Mouse (Mus musculus): ENCODE results near the gene Tff1.

Gene Tff1

DNA sequence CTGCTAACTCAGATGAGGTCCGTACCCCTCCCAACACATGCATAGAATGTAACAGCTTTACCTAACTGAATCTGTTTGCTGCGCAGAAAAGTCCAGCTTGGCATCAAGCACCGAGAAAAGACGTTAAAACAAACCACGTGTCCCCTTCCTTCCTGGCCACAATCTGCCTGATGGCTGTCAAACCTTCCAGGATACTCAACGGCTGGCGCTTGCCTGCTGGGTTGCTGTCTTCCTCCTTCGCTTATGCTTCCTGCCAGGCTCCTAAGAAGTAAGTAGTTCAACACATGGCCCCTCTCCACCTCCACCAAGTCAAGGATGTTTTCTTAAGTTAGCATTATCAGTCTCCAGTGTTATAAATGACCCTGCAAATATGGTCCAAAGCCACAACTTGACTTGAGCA lies 11.3 kb downstream of the Tff1 start:
- DNase-seq (ENCODE audit: low spot score in 2 of 2) = no peak

DNA sequence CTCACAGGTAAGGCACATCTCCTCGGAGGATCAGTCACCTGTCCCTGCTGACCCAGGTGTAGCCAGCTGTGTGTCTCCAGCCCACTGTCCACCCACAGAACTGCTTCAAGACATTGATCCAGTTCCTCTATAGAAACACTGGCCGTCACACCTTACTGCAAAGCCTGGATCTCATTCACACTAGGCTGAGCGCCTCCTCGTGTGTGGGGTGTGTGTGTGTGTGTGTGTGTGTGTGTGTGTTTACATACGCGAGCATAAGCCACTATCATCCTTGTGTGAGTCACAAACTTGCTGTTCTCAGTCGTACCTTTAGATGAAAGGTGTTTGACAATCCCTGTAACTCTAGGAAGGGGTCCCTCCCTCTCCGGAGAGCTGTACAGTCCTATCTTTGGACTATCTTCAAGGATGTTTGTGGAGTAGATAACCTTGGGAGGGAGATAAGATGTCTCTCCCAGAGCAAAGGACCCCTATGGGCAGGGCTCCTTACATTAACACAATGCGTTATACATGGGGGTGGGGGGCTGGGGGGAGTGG lies 12.0 kb downstream of the Tff1 start:
- no peak for DNase-seq (ENCODE audit: low spot score in 2 of 2)

DNA sequence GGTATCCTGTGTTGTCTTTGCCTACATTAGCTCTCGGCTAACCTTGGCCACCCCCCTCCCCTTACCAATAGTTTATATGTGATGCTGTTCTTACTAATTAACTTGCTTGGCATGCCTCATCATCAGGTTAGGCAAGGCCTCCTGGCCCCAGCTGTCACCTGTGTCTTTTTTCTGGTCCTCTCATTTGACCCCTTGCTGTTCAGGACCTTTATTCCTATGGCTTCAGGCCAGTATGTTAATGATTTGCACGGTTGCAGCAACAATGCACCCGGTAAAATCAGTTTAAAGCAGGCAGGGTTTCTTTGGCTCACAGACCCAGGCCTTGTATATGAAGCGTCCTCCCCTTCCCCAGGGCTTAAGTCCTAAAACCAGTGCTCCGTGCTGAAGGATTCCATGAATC lies 12.6 kb downstream of the Tff1 start:
- no peak for DNase-seq (ENCODE audit: low spot score in 2 of 2)

DNA sequence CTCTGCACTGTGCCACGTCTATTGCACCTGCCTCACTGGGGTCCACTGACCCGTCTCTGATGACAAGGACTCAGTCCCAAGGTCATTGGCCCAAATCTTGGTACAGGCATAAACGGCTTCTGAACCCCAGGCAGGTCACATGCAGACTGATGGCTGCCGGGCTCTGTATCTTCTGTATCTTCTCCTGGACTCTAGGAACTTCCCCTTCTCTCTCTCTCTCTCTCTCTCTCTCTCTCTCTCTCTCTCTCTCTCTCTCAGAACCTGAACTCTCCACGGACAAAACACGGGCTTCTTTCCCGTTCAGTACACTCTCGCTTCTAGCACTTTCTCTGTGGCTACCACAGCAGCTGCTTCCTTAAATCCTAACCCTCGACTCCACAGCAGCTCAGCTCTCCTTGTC lies 19.1 kb downstream of the Tff1 start:
- no peak for DNase-seq (ENCODE audit: low spot score in 2 of 2)

DNA sequence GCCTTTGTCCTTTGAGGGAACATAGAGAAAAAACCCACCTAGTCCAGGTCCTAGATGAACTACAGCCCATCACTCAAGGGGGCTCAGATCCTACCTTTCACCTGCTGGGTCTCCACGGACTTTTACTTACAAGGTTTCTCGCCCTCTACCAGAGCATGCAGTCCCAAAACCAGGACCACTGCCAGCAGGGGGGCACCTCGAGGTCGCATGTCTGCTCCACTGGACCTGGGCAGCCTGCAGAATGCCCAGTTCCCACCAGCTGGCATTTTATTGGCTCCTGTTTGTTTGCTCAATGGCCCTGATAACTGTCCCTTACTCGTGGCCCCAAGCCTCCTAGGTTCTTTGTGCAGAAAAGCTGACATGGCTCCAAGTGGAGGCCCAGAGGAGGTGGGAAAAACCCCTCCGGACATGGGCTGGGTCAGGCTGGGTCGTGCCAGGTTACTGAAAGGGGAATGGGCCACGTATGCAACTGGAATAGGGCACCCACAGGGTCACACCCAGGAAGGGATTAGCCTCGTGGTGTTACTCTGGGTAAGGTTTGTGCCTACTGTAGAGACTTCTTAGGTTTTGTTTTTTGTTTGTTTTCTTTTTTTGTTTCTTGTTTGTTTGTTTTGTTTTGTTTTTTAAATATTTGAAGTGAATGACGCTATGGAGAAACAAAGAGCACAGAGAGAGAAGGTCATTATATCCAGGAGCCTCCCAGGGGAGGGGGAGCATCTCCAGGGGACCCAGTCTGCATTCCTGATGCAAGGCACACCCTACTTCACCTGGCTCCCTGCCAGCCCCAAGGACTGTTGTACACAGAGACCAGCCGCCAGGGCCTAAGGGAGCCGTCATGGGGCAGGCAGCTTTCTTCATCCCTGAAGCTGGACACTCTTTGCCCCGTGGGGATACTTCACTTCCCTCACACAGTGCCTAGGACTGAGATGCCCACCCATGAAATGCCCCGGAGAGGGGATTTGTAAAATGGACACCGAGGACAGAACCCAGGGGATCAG lies 20.7 kb downstream of the Tff1 start, which contains the start of gene Tff2:
TSS of gene Tff2 (minus strand) at position 243 of the 998 bp plus-strand sequence.
- no peak for DNase-seq (ENCODE audit: low spot score in 2 of 2)

DNA sequence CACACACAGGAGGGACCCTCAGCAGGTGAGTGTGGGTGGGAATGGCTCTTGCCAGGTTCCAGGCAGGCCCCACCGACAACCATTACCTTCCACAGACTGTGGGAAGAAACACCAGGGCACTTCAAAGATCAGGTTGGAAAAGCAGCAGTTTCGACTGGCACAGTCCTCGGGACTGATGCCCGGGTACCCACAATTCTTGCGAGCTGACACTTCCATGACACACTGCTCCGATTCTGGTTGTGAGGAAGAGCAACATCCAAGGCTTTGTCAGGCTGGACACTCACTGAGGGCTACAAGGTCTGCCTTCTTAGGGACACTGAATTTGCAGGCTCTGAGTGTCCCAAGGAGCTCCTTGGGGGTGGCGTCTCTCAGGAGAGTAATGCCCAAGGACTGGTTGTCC lies 23.0 kb downstream of the Tff1 start:
- DNase-seq (ENCODE audit: low spot score in 2 of 2) = no peak

DNA sequence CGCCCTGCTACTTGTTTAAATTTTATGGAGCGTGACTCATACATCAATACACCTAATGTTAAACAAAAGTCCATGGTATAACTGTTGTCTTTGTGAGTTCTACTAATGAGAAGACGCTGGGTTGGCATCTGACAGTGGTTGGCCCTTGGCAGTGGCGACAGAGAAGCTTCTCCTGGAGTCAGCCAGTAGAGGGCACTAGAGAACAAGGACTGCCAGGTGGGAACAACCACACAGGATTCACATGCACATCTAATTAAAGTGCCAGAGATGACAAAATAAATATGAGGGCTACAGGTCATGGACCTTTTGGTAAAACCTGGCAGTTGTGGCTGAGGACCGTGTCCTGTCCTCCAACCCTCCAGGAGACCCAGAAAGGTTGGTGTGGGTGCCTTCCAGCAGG lies 26.7 kb downstream of the Tff1 start:
- peak; percentile 64 to 69 for DNase-seq (ENCODE audit: low spot score in 2 of 2)

DNA sequence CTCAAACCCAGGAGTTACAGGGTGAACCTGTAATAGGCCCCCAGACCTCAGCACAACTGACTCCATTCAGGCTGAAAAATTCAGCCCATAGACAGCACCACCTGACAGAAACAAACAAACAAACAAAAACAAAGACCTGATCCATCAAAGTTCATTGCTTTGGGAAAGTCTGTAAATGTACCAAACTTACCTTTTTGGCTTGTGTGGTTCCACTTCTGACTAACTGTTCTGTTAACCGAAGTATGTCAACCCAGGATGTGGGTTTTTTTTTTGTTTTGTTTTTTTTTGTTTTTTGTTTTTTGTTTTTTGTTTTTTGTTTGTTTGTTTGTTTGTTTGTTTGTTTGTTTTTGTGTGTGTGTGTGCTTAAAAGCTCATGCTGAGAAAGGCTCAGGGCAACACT lies 28.3 kb downstream of the Tff1 start:
- no peak for DNase-seq (ENCODE audit: low spot score in 2 of 2)

DNA sequence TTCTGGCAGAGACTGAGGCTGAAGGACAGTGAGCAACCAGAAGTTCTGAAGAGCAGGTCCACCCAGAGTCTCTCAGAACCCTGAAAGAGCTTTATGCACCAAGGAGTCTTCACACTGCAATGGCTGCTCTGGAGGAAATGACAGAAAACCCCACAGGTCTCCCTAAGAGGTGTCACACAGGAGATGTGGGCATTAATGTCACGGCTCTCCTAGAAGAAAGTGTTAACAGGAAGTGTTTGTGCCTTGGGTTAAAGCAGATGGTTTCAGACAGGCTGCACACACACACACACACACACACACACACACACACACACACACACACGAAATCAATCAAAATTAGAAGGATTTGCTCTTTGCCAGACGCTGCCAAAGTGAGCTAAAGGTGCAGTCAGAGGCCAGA lies 28.8 kb downstream of the Tff1 start:
- DNase-seq (ENCODE audit: low spot score in 2 of 2) = no peak

DNA sequence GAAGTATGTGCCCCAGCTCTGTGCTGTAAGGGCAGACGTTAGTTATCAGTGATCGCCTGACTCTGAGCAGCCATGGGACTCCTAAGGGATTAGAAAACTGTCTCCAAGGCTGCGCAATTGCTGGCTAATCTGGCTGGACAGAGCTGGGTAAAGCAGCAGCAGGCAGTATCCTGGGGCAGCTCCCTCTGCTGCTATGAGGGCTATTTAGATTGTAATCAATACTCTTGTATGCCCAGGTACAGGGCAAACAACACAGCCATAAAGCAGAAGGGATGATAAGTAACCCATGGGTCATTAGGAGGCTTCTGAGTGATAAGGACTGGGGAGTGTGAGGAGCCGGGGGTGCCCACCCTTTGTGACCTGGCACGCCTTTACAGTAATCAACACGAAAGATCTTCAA lies 30.2 kb downstream of the Tff1 start:
- no peak for DNase-seq (ENCODE audit: low spot score in 2 of 2)

DNA sequence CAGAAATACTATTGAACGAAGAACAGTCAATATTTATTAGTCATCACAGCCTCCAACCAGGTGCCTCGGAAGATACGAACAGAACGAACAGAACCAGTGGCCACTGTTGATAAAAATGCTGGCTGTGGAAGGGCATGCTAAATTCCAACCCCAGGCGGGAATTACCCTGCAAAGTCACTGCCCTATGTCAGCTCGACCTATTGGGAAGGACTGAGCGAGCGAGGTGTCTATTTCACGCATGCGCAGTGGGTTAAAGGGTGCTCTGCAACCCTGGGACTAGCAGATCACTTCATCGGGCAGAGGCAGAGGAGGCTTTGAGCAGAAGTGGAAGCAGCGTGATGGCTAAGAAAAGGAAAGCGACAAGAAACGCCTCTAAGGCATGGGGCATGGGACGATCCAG lies 31.3 kb downstream of the Tff1 start:
- no peak for DNase-seq (ENCODE audit: low spot score in 2 of 2)

DNA sequence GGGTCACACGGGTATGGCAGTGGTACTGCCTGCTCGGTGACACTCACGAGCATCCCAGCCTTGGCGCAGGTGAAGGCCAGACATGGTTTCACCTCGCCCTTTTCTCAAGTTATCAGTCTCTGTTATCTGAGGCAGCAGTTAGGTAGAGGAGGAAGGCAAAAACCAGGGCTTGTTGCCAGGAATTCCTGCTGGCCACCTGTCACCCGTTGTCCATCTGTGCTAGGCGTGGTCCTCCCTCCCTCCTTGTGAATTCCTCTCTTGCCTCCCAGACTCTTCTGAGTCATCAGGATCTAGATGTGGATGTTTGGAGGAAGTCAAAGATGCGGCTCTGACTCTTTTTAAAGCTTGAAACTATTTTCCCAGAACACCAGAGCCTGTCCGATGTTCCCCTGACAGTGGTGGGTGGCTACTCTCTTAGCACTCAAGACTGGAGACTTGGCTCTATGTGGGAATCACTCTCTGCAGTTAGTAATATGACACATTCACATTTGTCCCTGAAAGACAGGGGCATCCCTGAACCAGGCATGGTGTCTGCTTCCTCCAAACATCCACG lies 33.7 kb downstream of the Tff1 start:
- DNase-seq (ENCODE audit: low spot score in 2 of 2) = no peak

DNA sequence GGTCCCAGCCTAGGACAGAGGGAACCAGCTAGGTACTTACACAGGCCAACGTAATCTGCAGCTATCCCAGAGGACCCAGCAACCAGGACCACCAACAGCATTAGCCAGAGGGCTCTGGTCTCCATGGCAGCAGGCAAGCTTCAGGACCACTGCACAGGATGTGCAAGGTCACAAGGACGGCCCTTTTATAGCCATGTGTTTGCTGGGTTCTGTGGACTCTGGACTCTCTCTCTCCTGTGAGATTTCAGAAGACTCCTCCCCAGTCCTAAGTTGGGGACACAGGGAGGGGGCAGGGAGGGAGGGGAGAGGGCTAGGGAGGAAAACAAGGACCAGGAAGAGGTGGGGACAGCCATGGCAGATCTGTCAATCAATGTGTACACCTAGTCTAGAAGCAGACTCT lies 35.6 kb downstream of the Tff1 start, which contains the start of gene Tff3:
TSS of gene Tff3 (minus strand) at position 195 of the 400 bp plus-strand sequence.
- DNase-seq (ENCODE audit: low spot score in 2 of 2) = no peak

DNA sequence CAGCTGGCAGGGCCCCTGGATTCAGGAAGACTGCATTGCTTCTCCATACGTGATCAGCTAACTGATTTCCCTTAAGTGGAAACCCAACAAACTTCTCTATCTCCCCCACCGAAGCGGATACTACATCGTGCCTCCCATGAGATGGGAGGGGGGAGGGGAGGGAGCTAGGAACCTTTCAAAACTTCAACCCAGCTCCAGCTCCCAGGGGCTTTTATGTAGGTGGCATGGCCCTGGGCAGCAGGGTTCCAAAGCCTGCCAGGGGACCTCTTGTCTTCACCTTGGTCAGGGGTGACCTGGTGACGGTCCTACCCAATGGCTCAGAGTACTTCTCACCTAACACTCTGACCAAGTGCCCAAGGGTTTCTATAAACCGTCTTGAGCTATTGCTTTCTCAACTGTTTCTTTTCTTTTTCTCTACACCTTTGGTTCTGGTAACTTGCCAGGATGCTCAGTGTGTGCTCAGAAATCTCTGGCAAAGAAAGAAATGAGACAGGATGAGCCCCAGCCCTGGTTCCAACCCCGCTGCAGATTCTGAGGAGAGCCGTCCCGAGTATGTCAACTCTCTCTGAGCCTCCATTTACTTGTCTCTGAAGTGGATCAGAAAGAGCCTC lies 36.3 kb downstream of the Tff1 start:
- DNase-seq (ENCODE audit: low spot score in 2 of 2) = no peak

DNA sequence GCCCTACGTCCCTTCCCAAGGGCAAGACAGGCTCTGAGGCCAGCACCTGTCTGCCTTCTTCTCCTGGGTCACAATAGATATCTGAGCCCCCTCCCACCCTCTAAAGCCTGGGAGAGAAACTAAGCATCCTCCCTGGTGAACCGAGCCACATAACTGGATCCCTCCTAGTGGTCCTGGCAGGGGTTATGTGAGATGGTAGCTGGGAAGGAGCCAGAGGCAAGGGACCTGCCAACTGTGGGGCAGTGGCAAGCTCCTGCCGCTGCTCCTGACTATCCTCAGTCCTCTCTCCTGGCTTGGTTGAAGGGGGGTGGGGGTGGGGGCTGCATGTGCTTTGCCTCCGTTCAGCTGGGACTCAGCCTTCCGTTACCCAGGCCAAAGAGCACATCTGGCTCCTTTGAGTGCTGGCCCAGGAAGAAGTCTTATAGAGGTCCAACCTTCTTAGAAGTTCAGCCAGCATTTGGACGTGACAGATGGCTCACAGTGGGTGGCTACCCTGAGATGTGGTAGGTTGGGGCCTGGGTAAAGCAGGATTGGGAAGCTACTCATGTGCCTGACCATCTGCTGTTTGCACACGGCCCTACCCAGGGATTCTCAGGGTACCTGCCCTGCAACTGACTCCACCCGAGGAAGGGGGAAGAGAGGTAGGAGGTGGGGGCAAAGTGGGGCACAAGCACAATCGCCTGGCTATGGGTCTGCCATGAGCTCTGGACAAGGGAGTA lies 39.4 kb downstream of the Tff1 start:
- DNase-seq (ENCODE audit: low spot score in 2 of 2) = no peak

DNA sequence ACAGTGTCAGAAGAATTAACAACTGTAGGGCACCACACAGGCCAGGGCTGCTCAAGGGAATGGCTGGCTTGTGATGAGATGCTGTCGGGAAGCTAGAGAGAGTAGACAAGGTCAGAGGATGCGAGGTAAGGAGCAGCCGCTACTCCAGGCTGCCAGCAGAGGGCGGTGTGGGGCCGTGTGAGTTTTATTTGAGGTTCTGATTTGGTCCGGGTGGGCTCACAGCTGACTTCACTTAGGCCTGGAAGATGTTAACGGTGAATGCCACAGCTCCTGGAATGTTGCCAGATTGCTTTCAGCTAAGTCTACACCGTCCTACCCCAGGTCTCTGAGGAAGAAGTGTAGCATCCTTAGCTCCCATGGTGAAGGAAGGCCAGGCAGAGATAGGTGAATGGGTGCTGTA lies 43.1 kb downstream of the Tff1 start:
- DNase-seq (ENCODE audit: low spot score in 2 of 2) = peak; percentile 22 to 30

DNA sequence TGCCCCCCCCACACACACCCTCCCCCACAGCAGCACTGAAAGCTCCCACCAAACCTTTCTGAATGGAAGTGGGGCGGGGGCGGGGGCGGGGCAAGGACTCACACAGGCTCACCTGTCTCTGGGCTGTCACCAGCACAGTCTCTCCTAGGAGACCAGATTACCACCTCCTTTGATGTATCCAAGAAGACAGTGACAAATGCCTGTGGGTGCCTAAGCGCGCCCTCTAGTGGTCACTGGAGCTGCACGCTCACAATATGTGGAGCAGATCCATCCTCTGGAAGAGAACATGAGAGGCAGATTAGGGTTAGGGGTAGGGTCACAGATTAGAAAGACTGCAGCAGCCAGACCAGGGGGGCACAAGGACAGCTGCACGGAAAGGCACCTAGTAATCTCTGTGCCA lies 45.6 kb downstream of the Tff1 start:
- DNase-seq (ENCODE audit: low spot score in 2 of 2) = peak; percentile 61 to 65

DNA sequence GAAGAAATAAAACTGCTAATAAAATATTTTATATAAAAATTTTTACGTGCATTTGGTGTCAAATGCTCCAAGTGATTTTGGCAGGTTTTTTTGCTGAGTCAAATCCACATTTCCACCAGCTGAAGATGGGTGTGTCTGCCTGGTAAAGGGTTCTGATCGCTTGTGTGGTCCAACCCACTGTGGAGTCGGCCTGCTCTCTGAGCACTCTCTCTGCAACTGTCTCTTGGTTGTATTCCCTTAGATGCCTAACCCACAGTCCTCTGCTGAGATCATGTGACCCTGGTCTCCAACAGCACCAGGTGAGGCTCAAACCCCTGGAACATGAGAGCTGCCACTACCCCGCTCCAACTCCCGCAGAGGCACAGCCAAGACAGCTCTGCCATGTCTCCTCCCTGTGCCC lies 47.1 kb downstream of the Tff1 start:
- no peak for DNase-seq (ENCODE audit: low spot score in 2 of 2)

DNA sequence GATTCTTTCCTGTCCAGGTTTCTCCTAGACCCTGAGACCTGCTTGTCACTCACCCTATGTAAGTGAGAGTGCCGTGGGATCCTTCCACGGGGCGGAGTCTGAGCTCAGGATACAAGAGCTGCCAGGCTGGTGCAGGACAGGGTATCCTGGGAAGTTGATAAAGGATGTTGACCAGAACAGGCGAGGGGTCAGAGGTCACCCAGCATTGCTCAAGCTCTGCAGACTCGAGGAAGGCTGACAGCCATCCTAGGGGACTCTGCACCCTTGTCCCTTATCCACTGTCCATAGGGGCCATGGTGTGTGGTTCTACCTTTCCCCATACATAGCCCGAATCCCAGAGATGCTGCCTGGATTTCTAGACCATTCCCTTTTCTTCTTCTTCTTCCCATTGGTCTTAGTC lies 49.0 kb downstream of the Tff1 start:
- no peak for DNase-seq (ENCODE audit: low spot score in 2 of 2)

DNA sequence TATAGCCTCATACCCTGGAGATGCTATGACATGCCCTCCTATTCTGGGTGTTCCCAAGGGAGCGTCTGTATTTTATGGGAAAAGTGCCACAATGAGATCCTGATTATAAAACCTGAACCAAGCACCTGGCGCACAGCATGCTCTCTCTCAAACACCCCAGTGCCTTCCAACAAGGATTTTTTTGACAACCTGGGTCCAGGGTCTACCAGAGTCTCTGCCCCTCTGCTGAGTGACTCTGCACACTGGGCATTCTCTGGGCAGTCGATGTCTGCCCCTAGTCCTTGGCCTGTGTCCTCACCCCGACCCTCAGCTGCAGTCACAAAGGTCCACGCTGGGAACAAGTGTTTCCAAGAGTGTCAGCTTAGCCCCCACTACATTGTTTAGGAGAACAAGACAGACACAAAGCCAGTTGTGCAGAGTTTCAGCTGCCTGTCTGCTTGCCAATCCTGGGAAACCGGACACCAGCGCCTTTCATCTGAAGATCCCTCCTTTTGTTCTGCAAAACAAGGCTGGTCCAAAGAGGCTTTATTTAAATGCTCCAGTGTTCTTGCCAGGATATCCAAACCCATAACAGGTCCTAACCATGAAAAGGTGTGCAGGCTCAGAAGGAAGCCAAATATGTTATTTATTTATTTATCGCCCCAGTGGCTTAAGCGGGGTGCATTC lies 51.8 kb downstream of the Tff1 start:
- DNase-seq (ENCODE audit: low spot score in 2 of 2) = no peak

Data from spleen, postnatal 36 days (tissue).